Mouse (Mus musculus): ENCODE results near the gene Spp2.

DNA sequence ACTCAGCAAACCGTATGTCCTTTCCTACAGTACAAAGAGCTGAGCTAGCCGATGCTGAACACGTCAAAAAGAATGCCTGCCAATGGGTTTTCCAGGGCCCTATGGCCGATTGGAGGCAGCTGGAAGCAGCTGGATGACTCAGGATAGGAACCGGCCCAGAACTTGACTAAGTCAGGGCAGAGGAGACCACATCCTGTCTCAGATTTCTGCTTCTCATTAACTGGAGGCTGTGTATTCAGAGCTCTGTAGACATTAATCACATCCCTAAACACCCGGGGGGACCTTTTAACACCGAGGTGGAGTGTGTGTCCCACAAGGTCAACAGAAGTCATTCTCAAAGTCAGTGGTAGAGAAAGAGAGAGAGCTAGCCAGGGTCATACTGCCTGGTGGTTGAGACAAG is 67.8 kb downstream of the Spp2 start:
- TF ChIP-seq POLR2A (IDR thresholded peaks at IDR 0.05; ENCODE audit: borderline replicate concordance, extremely low read depth, low read depth, low read length) (no peak), CTCF (IDR thresholded peaks at IDR 0.05; ENCODE audit: insufficient read depth, low read length) (no peak)
